Mouse (Mus musculus) retina, embryonic 14.5 days (tissue): ENCODE measurements around the gene Zkscan3.

ENCODE experiments used
- DNase-seq: peaks from one replicate; pipeline ENCODE4 v3.0.0-alpha.2; 2015; ENCODE audit warnings: low spot score

Zkscan3 gene

GRCm38 (mm10) chr13:21402287-21402846 lies at the start of gene Zkscan3:
TSS of gene Zkscan3 (minus strand) at chr13:21402755.
- DNase-seq, result peak; percentile 93

- DNase-seq, result no peak
Observed at GRCm38 (mm10) chr13:21447856-21448614, 45.5 kb upstream of the Zkscan3 start.

- no peak for DNase-seq
Observed at GRCm38 (mm10) chr13:21446796-21447195, 44.2 kb upstream of the Zkscan3 start.

GRCm38 (mm10) chr13:21441207-21441572 lies 38.6 kb upstream of the Zkscan3 start:
- DNase-seq, result no peak

GRCm38 (mm10) chr13:21440503-21441206 lies 38.1 kb upstream of the Zkscan3 start, which contains the start of gene Pgbd1:
TSS of gene Pgbd1 (minus strand) at chr13:21441058.
- peak; percentile 80 for DNase-seq

- DNase-seq, result no peak
Observed at GRCm38 (mm10) chr13:21435476-21435875, 32.9 kb upstream of the Zkscan3 start.

GRCm38 (mm10) chr13:21427631-21428030 lies 25.1 kb upstream of the Zkscan3 start:
- no peak for DNase-seq

GRCm38 (mm10) chr13:21423301-21423700 lies 20.7 kb upstream of the Zkscan3 start:
- DNase-seq, result no peak

- DNase-seq, result no peak
Observed at GRCm38 (mm10) chr13:21418865-21419264, 16.3 kb upstream of the Zkscan3 start.

GRCm38 (mm10) chr13:21417298-21418010 lies 14.9 kb upstream of the Zkscan3 start:
- DNase-seq, result no peak

GRCm38 (mm10) chr13:21415750-21416149 lies 13.2 kb upstream of the Zkscan3 start:
- DNase-seq, result no peak

GRCm38 (mm10) chr13:21415266-21415665 lies 12.7 kb upstream of the Zkscan3 start:
- no peak for DNase-seq

GRCm38 (mm10) chr13:21414231-21415212 lies 12.0 kb upstream of the Zkscan3 start:
- DNase-seq, result no peak

GRCm38 (mm10) chr13:21408805-21409459 lies 6.4 kb upstream of the Zkscan3 start:
- DNase-seq, result no peak

GRCm38 (mm10) chr13:21407969-21408804 lies 5.6 kb upstream of the Zkscan3 start:
- DNase-seq, result peak; percentile 78

- no peak for DNase-seq
Observed at GRCm38 (mm10) chr13:21407341-21407740, 4.8 kb upstream of the Zkscan3 start.

GRCm38 (mm10) chr13:21402848-21403247 lies 293 bp upstream of the Zkscan3 start:
- DNase-seq, result no peak

- DNase-seq, result peak; percentile 11
Observed at GRCm38 (mm10) chr13:21401636-21402286, 794 bp downstream of the Zkscan3 start.

- DNase-seq, result no peak
Observed at GRCm38 (mm10) chr13:21401166-21401565, 1.4 kb downstream of the Zkscan3 start.
